ENCODE assay signal across 18 mouse cellular contexts in the genomic region with DNA sequence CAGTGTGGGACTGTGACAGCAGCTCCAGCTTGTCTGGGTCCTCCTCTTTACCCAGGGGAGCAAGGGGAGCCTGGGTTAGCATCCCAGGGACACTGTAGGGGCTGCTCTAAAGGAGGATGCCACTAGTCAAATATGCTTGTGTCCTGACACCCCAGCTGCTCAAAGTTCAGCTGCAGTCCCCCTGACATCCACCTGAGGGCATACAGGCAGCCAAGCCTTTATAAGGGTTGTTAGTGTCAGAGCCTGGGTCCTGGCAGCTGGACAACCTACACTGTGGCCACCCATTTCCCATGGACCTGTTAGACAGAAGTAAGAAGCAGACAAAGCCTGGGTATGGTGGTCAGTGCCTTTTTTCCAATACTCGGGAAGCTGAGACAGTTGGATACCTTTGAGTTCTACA. TPM values are rescaled to one million over a fixed set of nuclear protein-coding genes. Genes with fewer than 3 reads are reported as not detected.
DNase-seq lines count a peak whose midpoint lies in the region; ATAC-seq and TF ChIP-seq lines count a peak whose summit lies in the region.
"Had no signal": no experiment of that assay in that cellular context is flagged by ENCODE, and none has a peak within 500 bp of the region (broad histone marks: within the 10 kb centered on the region; RNA-seq: fewer than 3 reads in every experiment).

No protein-coding gene starts in this region.

- peak; percentile 25; the same call in 1 of the 2 replicates for TF ChIP-seq CTCF in forebrain, postnatal 0 days (IDR thresholded peaks at IDR 0.05; ENCODE audit: low read depth)
- TF ChIP-seq CTCF in liver, embryonic 14.5 days (IDR thresholded peaks at IDR 0.05; ENCODE audit: low read depth): peak; percentile 60

- intact Hi-C loops in gastrocnemius, postnatal 36 days (cut with DNase I): loop anchor here (10.0 kb wide), 1 partner anchor 237 kb away; no protein-coding TSS in a partner anchor

- H3K4me1 ChIP-seq in forebrain, postnatal 0 days (ENCODE audit: insufficient read depth): no peaks in the 10 kb centered on the region
- no peaks in the 10 kb centered on the region for H3K4me1 ChIP-seq in forebrain, embryonic 16.5 days (replicated peaks; ENCODE audit: control insufficient read depth, insufficient read depth, low read length)
- no peaks in the 10 kb centered on the region for H3K4me1 ChIP-seq in liver, embryonic 12.5 days
- H3K4me1 ChIP-seq in liver, embryonic 14.5 days (replicated peaks; ENCODE audit: control insufficient read depth in 2 of 2, insufficient read depth in 2 of 2, low read length in 1 of 2): no peaks in the 10 kb centered on the region
- H3K4me1 ChIP-seq: hindbrain, embryonic 15.5 days; megakaryocyte, embryonic 14.5 days had no signal

- no peaks in the 10 kb centered on the region for H3K36me3 ChIP-seq in forebrain, postnatal 0 days (ENCODE audit: insufficient read depth)
- H3K36me3 ChIP-seq in forebrain, embryonic 16.5 days (ENCODE audit: control insufficient read depth, insufficient read depth): no peaks in the 10 kb centered on the region
- H3K36me3 ChIP-seq in liver, embryonic 12.5 days: no peaks in the 10 kb centered on the region
- no peaks in the 10 kb centered on the region for H3K36me3 ChIP-seq in liver, embryonic 14.5 days (replicated peaks; ENCODE audit: control insufficient read depth, insufficient read depth, low read depth)
- H3K36me3 ChIP-seq: hindbrain, embryonic 15.5 days had no signal

- H3K9me3 ChIP-seq in forebrain, postnatal 0 days (ENCODE audit: low read length): no peaks in the 10 kb centered on the region
- no peaks in the 10 kb centered on the region for H3K9me3 ChIP-seq in forebrain, embryonic 16.5 days (ENCODE audit: control insufficient read depth, low read length)
- H3K9me3 ChIP-seq in liver, embryonic 12.5 days (replicated peaks): no peaks in the 10 kb centered on the region
- no peaks in the 10 kb centered on the region for H3K9me3 ChIP-seq in liver, embryonic 14.5 days (ENCODE audit: control insufficient read depth, low read length)
- H3K9me3 ChIP-seq: hindbrain, embryonic 15.5 days; megakaryocyte, embryonic 14.5 days had no signal

- 76% methylated on average over 1 of the region's 1 CpGs for WGBS in forebrain, postnatal 0 days
- 84% methylated on average over 1 of the region's 1 CpGs for WGBS in forebrain, embryonic 16.5 days
- WGBS in liver, embryonic 12.5 days (ENCODE audit: insufficient replicate concordance): 52% methylated on average over 1 of the region's 1 CpGs
- WGBS in liver, embryonic 14.5 days (ENCODE audit: insufficient replicate concordance): 65% methylated on average over 1 of the region's 1 CpGs

- H3K4me2 ChIP-seq in forebrain, postnatal 0 days (ENCODE audit: low read depth): no peak overlapping the region
- H3K4me2 ChIP-seq in forebrain, embryonic 16.5 days (ENCODE audit: low read length): no peak overlapping the region
- no peak overlapping the region for H3K4me2 ChIP-seq in liver, embryonic 12.5 days
- no peak overlapping the region for H3K4me2 ChIP-seq in liver, embryonic 14.5 days (ENCODE audit: low read depth)
- H3K4me2 ChIP-seq: hindbrain, embryonic 15.5 days had no signal

- H3K9ac ChIP-seq in forebrain, postnatal 0 days: no peak overlapping the region
- no peak overlapping the region for H3K9ac ChIP-seq in forebrain, embryonic 16.5 days (replicated peaks; ENCODE audit: low read depth, low read length)
- no peak overlapping the region for H3K9ac ChIP-seq in liver, embryonic 12.5 days
- H3K9ac ChIP-seq in liver, embryonic 14.5 days (replicated peaks): no peak overlapping the region
- H3K9ac ChIP-seq: hindbrain, embryonic 15.5 days had no signal

- TF ChIP-seq EP300 in liver, embryonic 14.5 days (IDR thresholded peaks at IDR 0.05; ENCODE audit: low read depth): no peak

- no peak overlapping the region for H3K27ac ChIP-seq in forebrain, postnatal 0 days (ENCODE audit: low read depth, low read length)
- H3K27ac ChIP-seq in forebrain, embryonic 16.5 days (ENCODE audit: low read length): no peak overlapping the region
- H3K27ac ChIP-seq in liver, embryonic 12.5 days: no peak overlapping the region
- H3K27ac ChIP-seq in liver, embryonic 14.5 days: no peak overlapping the region
- H3K27ac ChIP-seq: hindbrain, embryonic 15.5 days had no signal

- no peaks in the 10 kb centered on the region for H3K27me3 ChIP-seq in forebrain, postnatal 0 days (ENCODE audit: insufficient read depth, low read length)
- H3K27me3 ChIP-seq in forebrain, embryonic 16.5 days (replicated peaks; ENCODE audit: control insufficient read depth, insufficient read depth, low read length): no peaks in the 10 kb centered on the region
- H3K27me3 ChIP-seq in liver, embryonic 12.5 days (replicated peaks): no peaks in the 10 kb centered on the region
- no peaks in the 10 kb centered on the region for H3K27me3 ChIP-seq in liver, embryonic 14.5 days (ENCODE audit: control insufficient read depth, insufficient read depth, low read length)
- H3K27me3 ChIP-seq: hindbrain, embryonic 15.5 days had no signal

- no peak for ATAC-seq in forebrain, postnatal 0 days
- ATAC-seq in forebrain, embryonic 16.5 days: no peak
- ATAC-seq in liver, embryonic 12.5 days: no peak
- ATAC-seq in liver, embryonic 14.5 days (ENCODE audit: insufficient read depth): no peak
- ATAC-seq: activated CD4-positive, CD25-positive, alpha-beta regulatory T cell, adult 4 months had no signal

- DNase-seq in forebrain, postnatal 0 days: no peak
- DNase-seq in liver: peak; percentile 15
- peak; percentile 10 for DNase-seq in c-Kit-positive CD71-positive TER-119-negative erythroid progenitor cells, embryonic 14.5 days (ENCODE audit: low read depth)
- no peak for DNase-seq in liver, embryonic 14.5 days (ENCODE audit: low read depth in 3 of 3, low spot score in 3 of 3)
- DNase-seq in right cerebral cortex, postnatal 36 days (ENCODE audit: low spot score in 2 of 2): no peak
- no peak for DNase-seq in gastrocnemius, postnatal 36 days

- H3K4me3 ChIP-seq in forebrain, postnatal 0 days (ENCODE audit: low read depth, low read length): no peak overlapping the region
- H3K4me3 ChIP-seq in forebrain, embryonic 16.5 days (replicated peaks; ENCODE audit: low read length): no peak overlapping the region
- H3K4me3 ChIP-seq in liver, embryonic 12.5 days: no peak overlapping the region
- no peak overlapping the region for H3K4me3 ChIP-seq in liver, embryonic 14.5 days (ENCODE audit: insufficient read depth in 1 of 2, low read depth in 2 of 2, low read length in 2 of 2)
- H3K4me3 ChIP-seq: hindbrain, embryonic 15.5 days; megakaryocyte, embryonic 14.5 days had no signal

RNA-seq across cellular contexts. Expression of gene 1700001J03Rik, which starts 3.0 kb away (rescaled TPM):
- total RNA-seq in forebrain, postnatal 0 days (2014; rRNA removed): not detected in 2 replicates
- polyA plus RNA-seq in forebrain, postnatal 0 days (2015; fragmentation: Nextera tagmentation; extraction: Ambion mirVana): not detected in 2 replicates
- polyA plus RNA-seq in forebrain, embryonic 16.5 days (2015; fragmentation: Nextera tagmentation; extraction: Ambion mirVana): not detected in 2 replicates
- not detected in 2 replicates for polyA plus RNA-seq in liver, embryonic 12.5 days (2016; fragmentation: Nextera tagmentation; extraction: Ambion mirVana)
- polyA plus RNA-seq in liver, embryonic 14.5 days (2012; rRNA removed): 0.17 TPM in 2 replicates
- polyA plus RNA-seq in liver, embryonic 14.5 days (2014; fragmentation: Nextera tagmentation; extraction: Ambion mirVana): not detected in 2 replicates
- 1 to 10 TPM in 1 of 2 experiments, under 1 TPM in 1; 0.59 to 1.0 TPM for total RNA-seq in gastrocnemius, postnatal 36 days (2021)
- total RNA-seq: neutrophil, adult 5-6 weeks had no signal
- polyA plus RNA-seq: heart, embryonic 16.5 days; hindbrain, embryonic 15.5 days; liver, embryonic 16.5 days had no signal

RNA-seq across cellular contexts. Expression of gene Gm6309, which starts 17.6 kb away (rescaled TPM):
- total RNA-seq in forebrain, postnatal 0 days (2014; rRNA removed): not detected in 2 replicates
- not detected in 2 replicates for polyA plus RNA-seq in forebrain, postnatal 0 days (2015; fragmentation: Nextera tagmentation; extraction: Ambion mirVana)
- polyA plus RNA-seq in forebrain, embryonic 16.5 days (2015; fragmentation: Nextera tagmentation; extraction: Ambion mirVana): not detected in 2 replicates
- polyA plus RNA-seq in liver, embryonic 12.5 days (2016; fragmentation: Nextera tagmentation; extraction: Ambion mirVana): not detected in 2 replicates
- not detected in 2 replicates for polyA plus RNA-seq in liver, embryonic 14.5 days (2012; rRNA removed)
- polyA plus RNA-seq in liver, embryonic 14.5 days (2014; fragmentation: Nextera tagmentation; extraction: Ambion mirVana): not detected in 2 replicates
- not detected for total RNA-seq in gastrocnemius, postnatal 36 days (2021)
- total RNA-seq: adrenal gland, postnatal 36 days; layer of hippocampus, postnatal 10 days; left cerebral cortex, postnatal 36 days; neutrophil, adult 5-6 weeks had no signal
- polyA plus RNA-seq: activated CD4-positive, CD25-positive, alpha-beta regulatory T cell, adult 4 months; gonadal fat pad, adult 2 months; heart, embryonic 16.5 days; hindbrain, embryonic 15.5 days; liver, embryonic 16.5 days had no signal

RNA-seq across cellular contexts. Expression of gene Gm5565, which starts 27.8 kb away (rescaled TPM):
- total RNA-seq in forebrain, postnatal 0 days (2014; rRNA removed): not detected in 2 replicates
- polyA plus RNA-seq in forebrain, postnatal 0 days (2015; fragmentation: Nextera tagmentation; extraction: Ambion mirVana): not detected in 2 replicates
- not detected in 2 replicates for polyA plus RNA-seq in forebrain, embryonic 16.5 days (2015; fragmentation: Nextera tagmentation; extraction: Ambion mirVana)
- not detected in 2 replicates for polyA plus RNA-seq in liver, embryonic 12.5 days (2016; fragmentation: Nextera tagmentation; extraction: Ambion mirVana)
- not detected in 2 replicates for polyA plus RNA-seq in liver, embryonic 14.5 days (2012; rRNA removed)
- polyA plus RNA-seq in liver, embryonic 14.5 days (2014; fragmentation: Nextera tagmentation; extraction: Ambion mirVana): not detected in 2 replicates
- not detected for total RNA-seq in gastrocnemius, postnatal 36 days (2021)
- total RNA-seq: adrenal gland, postnatal 36 days; layer of hippocampus, postnatal 10 days; left cerebral cortex, postnatal 36 days; neutrophil, adult 5-6 weeks had no signal
- polyA plus RNA-seq: activated CD4-positive, CD25-positive, alpha-beta regulatory T cell, adult 4 months; gonadal fat pad, adult 2 months; heart, embryonic 16.5 days; hindbrain, embryonic 15.5 days; liver, embryonic 16.5 days had no signal

RNA-seq across cellular contexts. Expression of gene Rnf6, which starts 33.2 kb away (rescaled TPM):
- 13.7 and 16.5 TPM in 2 replicates for total RNA-seq in forebrain, postnatal 0 days (2014; rRNA removed)
- 16.6 and 22.1 TPM in 2 replicates for polyA plus RNA-seq in forebrain, postnatal 0 days (2015; fragmentation: Nextera tagmentation; extraction: Ambion mirVana)
- polyA plus RNA-seq in forebrain, embryonic 16.5 days (2015; fragmentation: Nextera tagmentation; extraction: Ambion mirVana): 32.2 and 33.2 TPM in 2 replicates
- 24.8 and 25.3 TPM in 2 replicates for polyA plus RNA-seq in liver, embryonic 12.5 days (2016; fragmentation: Nextera tagmentation; extraction: Ambion mirVana)
- 8.3 and 13.2 TPM in 2 replicates for polyA plus RNA-seq in liver, embryonic 14.5 days (2012; rRNA removed)
- 18.9 and 19.4 TPM in 2 replicates for polyA plus RNA-seq in liver, embryonic 14.5 days (2014; fragmentation: Nextera tagmentation; extraction: Ambion mirVana)
- 10 to 100 TPM; 29.7 to 35.9 TPM for total RNA-seq in gastrocnemius, postnatal 36 days (2021)

RNA-seq across cellular contexts. Expression of gene Cdk8, which starts 42.9 kb away (rescaled TPM):
- 44.6 and 48.8 TPM in 2 replicates for total RNA-seq in forebrain, postnatal 0 days (2014; rRNA removed)
- 9.7 and 13.1 TPM in 2 replicates for polyA plus RNA-seq in forebrain, postnatal 0 days (2015; fragmentation: Nextera tagmentation; extraction: Ambion mirVana)
- polyA plus RNA-seq in forebrain, embryonic 16.5 days (2015; fragmentation: Nextera tagmentation; extraction: Ambion mirVana): 16.3 and 18.0 TPM in 2 replicates
- polyA plus RNA-seq in liver, embryonic 12.5 days (2016; fragmentation: Nextera tagmentation; extraction: Ambion mirVana): 30.7 and 32.5 TPM in 2 replicates
- 36.6 and 42.5 TPM in 2 replicates for polyA plus RNA-seq in liver, embryonic 14.5 days (2012; rRNA removed)
- 25.8 and 28.5 TPM in 2 replicates for polyA plus RNA-seq in liver, embryonic 14.5 days (2014; fragmentation: Nextera tagmentation; extraction: Ambion mirVana)
- total RNA-seq in gastrocnemius, postnatal 36 days (2021): 10 to 100 TPM; 15.4 to 16.7 TPM

Comparison
In these comparisons a context has a peak if more than half of its experiments do, and no peak if none do; other contexts are left out.
1. DNase-seq: peak in liver (single experiment) and c-Kit-positive CD71-positive TER-119-negative erythroid progenitor cells, embryonic 14.5 days (single experiment); none in forebrain, postnatal 0 days (single experiment), liver, embryonic 14.5 days (0 of 3), right cerebral cortex, postnatal 36 days (0 of 2) and gastrocnemius, postnatal 36 days (0 of 2).